Mouse (Mus musculus) embryonic facial prominence, embryonic 14.5 days (tissue): ENCODE data around the gene D10Wsu102e. TPM values are rescaled to one million over a fixed set of nuclear protein-coding genes. Genes with fewer than 3 reads are reported as not detected.

Experiments used
- ATAC-seq: fragments of 200-750 bp; cut with Nextera tagmentation; 2 replicates; pipeline ENCODE4 v1.8.0; 2017; ENCODE audit warnings: low read depth, moderate number of reproducible peaks, moderate TSS enrichment
- DNase-seq: peaks from one replicate; pipeline ENCODE4 v3.0.0-alpha.2; 2015; ENCODE audit warnings: low spot score
- H3K27ac ChIP-seq: fragments of 300-500 bp; sonication (generic); replicated peaks from 2 replicates; pipeline ENCODE4 v1.5.1; 2014; ENCODE audit warnings: low read depth, mild to moderate bottlenecking, low read length, moderate library complexity
- H3K27me3 ChIP-seq: fragments of 300-500 bp; sonication (generic); replicated peaks from 2 replicates; pipeline ENCODE4 v1.6.1; 2014; ENCODE audit warnings: low read length; ENCODE audit not compliant: control insufficient read depth, insufficient read depth
- H3K36me3 ChIP-seq: fragments of 300-500 bp; sonication (generic); 2 replicates; pipeline ENCODE4 v1.6.1; 2014; ENCODE audit warnings: low read length, mixed read lengths; ENCODE audit not compliant: control insufficient read depth, insufficient read depth
- H3K4me1 ChIP-seq: fragments of 300-500 bp; sonication (generic); 2 replicates; pipeline ENCODE4 v1.6.1; 2014; ENCODE audit warnings: antibody characterized with exemption, low read length; ENCODE audit not compliant: control insufficient read depth, insufficient read depth
- H3K4me2 ChIP-seq: fragments of 300-500 bp; sonication (generic); 2 replicates; pipeline ENCODE4 v1.6.1; 2014; ENCODE audit warnings: low read depth, mild to moderate bottlenecking, low read length, moderate library complexity, mixed read lengths
- H3K4me3 ChIP-seq: fragments of 300-500 bp; sonication (generic); 2 replicates; pipeline ENCODE4 v1.5.1; 2014; ENCODE audit warnings: low read depth, mild to moderate bottlenecking, low read length
- H3K9ac ChIP-seq: fragments of 300-500 bp; sonication (generic); 2 replicates; pipeline ENCODE4 v1.6.1; 2014; ENCODE audit warnings: low read depth, mild to moderate bottlenecking, low read length, moderate library complexity, mixed read lengths
- H3K9me3 ChIP-seq: fragments of 300-500 bp; sonication (generic); 2 replicates; pipeline ENCODE4 v1.6.1; 2016; ENCODE audit warnings: low read length; ENCODE audit not compliant: control insufficient read depth
- WGBS: fragments of 180-500 bp; shearing (Covaris S2); extraction: QIAGEN DNeasy Blood & Tissue Kit; methylation state at CpG from one replicate; pipeline ENCODE4 v1.1.7; 2014; 5-methylcytosine and 5-hydroxymethylcytosine counted together
- polyA plus RNA-seq: library from polyadenylated mRNA; unstranded; fragments of >200 nt; fragmentation: Nextera tagmentation; extraction: Ambion mirVana; gene quantifications from 2 replicates; pipeline ENCODE4 v1.2.1, GENCODE M21; 2014

D10Wsu102e gene
- polyA plus RNA-seq, 1 experiment from 2014 or later, result 0.60 TPM

DNA sequence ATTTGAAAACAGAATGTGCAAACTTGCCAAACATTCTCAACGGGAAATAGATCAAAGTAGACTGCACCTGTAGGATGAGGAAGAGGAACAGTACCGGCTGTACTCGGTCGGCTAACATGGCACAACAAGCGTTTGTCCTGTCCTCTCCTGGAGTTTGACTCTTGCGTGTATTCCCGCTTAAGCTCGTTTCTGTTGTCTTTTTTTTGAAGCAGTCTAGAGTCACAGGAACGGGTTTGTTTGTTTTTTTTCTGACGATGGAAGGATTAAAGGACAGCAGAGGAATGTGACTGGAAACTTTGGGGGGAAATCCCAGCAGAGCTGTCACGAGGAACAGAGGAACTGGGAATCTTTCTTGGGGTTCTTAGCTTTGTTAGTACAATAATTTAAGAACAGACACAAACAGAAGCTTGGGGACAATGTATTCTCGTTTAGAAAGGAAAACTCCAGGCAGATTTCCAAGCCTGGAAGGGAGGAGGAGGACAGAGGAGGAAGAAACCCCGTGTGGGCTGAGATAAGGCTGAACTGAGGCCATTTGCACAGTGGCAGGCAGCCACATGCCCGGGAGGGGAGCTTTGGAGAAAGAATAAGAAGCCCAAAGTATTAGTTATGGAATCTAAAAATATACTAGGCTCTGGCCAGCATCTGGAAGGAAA, 6.2 kb upstream of the D10Wsu102e start:
- DNase-seq, result peak; percentile 64
- no peaks in the 10 kb centered on the region; the same call in 1 of the 2 replicates for H3K27me3 ChIP-seq
- 37% methylated on average over 14 of the region's 14 CpGs for WGBS
- H3K27ac ChIP-seq, result no peak overlapping the region
- H3K4me3 ChIP-seq, result no peak overlapping the region
- no peak overlapping the region for H3K9ac ChIP-seq
- H3K4me1 ChIP-seq, result no peaks in the 10 kb centered on the region
- no peaks in the 10 kb centered on the region for H3K9me3 ChIP-seq
- no peaks in the 10 kb centered on the region for H3K36me3 ChIP-seq
- ATAC-seq, result 0 out of 2 replicates have a peak, but pooled peaks have one; percentile 62
- H3K4me2 ChIP-seq, result peak overlapping the region; percentile 23; the same call in 1 of the 2 replicates

DNA sequence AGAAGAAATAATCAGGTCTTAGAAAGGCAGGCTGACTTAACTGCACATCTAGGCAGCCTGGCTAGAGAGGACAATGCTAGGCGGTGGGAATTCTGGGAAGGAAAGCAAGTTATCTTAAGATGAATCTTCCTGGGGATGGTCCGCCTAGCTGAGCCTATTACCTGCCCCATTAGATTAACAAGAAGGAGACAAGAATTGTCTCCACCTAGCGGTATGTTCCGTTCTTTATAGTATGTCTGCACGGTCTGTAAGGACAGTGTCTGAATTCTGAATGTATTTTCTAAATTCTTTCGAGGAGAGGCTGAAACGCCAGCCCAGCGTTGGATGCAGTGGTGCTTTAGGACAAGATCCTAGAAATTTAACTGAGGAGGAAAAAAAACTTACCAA, 5.7 kb upstream of the D10Wsu102e start:
- Histone ChIP-seq H3K27ac (no peak overlapping the region), H3K9me3 (no peaks in the 10 kb centered on the region), H3K4me2 (0 out of 2 replicates have a peak overlapping the region, but pooled peaks have one; percentile 23), H3K4me3 (no peak overlapping the region), H3K27me3 (no peaks in the 10 kb centered on the region), H3K9ac (no peak overlapping the region), H3K4me1 (no peaks in the 10 kb centered on the region; the same call in 1 of the 2 replicates), H3K36me3 (no peaks in the 10 kb centered on the region)
- 57% methylated on average over 8 of the region's 8 CpGs for WGBS
- ATAC-seq (peak; percentile 23; the same call in 1 of the 2 replicates), DNase-seq (peak; percentile 71)

DNA sequence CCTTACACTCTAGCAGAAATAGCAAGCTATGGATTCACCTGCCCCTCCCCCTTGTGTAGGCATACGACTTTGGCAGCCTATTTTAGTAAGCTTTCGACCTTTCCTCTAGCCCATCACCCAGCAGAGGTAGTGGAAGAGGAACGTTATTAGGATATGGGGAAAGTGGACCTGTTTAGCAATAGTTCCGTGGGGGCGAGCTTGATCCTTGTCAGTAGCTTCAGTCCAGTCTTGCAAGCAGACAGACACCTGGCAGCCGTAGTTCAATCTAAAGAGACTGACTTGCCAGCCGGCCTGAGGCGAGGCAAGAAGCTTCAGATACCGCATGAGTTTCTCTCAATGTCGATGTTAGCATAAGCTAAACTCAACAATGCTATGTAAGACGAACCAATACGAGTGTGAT, 3.6 kb upstream of the D10Wsu102e start:
- WGBS, result 74% methylated on average over 12 of the region's 12 CpGs
- no peak overlapping the region for H3K4me2 ChIP-seq
- ATAC-seq, result no peak

GRCm38 (mm10) chr10:83359451-83359850, 570 bp upstream of the D10Wsu102e start:
- ATAC-seq (no peak), DNase-seq (no peak)
- Histone ChIP-seq H3K27ac (0 out of 2 replicates have a peak overlapping the region, but pooled peaks have one; percentile 46), H3K27me3 (no peaks in the 10 kb centered on the region), H3K9ac (peak overlapping the region; percentile 26; the same call in 1 of the 2 replicates), H3K4me3 (peak overlapping the region; percentile 88), H3K4me2 (peak overlapping the region; percentile 73), H3K36me3 (peaks cover 18% of the 10 kb centered on the region; the same call in 1 of the 2 replicates), H3K9me3 (no peaks in the 10 kb centered on the region), H3K4me1 (peaks cover 11% of the 10 kb centered on the region)
- 86% methylated on average over 4 of the region's 4 CpGs for WGBS

More for the DNA sequence above, 3.6 kb upstream of the D10Wsu102e start:
- Histone ChIP-seq H3K4me1 (peaks cover 6% of the 10 kb centered on the region), H3K4me3 (no peak overlapping the region), H3K9ac (no peak overlapping the region), H3K27ac (no peak overlapping the region), H3K36me3 (no peaks in the 10 kb centered on the region), H3K9me3 (no peaks in the 10 kb centered on the region), H3K27me3 (no peaks in the 10 kb centered on the region)
- no peak for DNase-seq

- Histone ChIP-seq H3K4me1 (peaks cover 11% of the 10 kb centered on the region), H3K4me3 (peak overlapping the region; percentile 88), H3K9me3 (no peaks in the 10 kb centered on the region), H3K9ac (peak overlapping the region; percentile 85), H3K4me2 (peak overlapping the region; percentile 73), H3K36me3 (peaks cover 27% of the 10 kb centered on the region), H3K27me3 (no peaks in the 10 kb centered on the region), H3K27ac (peak overlapping the region; percentile 80)
- ATAC-seq (peak; percentile 75), DNase-seq (no peak)
- whole genome bisulfite sequencing, result under 1% methylated on average over 35 of the region's 40 CpGs
Measured at GRCm38 (mm10) chr10:83360356-83360755, 335 bp downstream of the D10Wsu102e start.

DNA sequence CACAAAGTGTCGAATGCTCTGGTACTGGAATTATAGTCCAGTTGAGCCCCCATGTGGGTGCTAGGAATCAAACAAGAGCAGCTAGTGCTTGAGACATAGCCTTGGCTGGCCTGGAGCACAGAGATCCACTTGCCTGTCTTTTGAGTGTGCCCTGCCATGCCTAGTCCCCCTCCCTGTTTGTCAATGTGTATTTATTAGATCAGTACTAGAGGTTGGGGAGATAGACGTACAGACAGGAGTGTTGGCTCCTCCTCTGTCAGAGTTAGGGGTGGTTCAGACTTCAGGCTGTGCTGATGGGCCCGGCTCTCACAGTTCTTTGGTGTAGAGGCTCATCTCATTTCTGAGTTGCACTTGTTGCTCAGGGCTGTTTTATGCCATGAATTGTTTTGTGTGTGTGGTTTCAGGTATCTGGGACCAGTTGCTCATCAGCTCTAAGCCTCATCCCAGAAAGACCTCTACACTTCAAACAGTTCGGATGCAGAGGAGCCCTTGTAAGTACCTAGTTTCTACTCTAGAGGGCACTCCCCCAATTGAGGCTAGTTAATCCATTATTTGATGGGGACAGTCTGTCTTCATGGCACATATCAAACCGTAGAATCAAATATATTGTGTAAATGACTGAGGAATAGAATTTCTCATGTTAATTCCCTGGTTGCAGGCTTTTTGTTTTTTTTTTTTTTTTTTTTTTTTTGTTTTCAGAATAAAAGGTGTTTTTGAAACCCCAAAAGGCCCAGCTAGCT, 1.8 kb downstream of the D10Wsu102e start:
- H3K4me2 ChIP-seq, result peak overlapping the region; percentile 73
- no peak overlapping the region; the same call in 1 of the 2 replicates for H3K9ac ChIP-seq
- H3K27ac ChIP-seq, result no peak overlapping the region
- ATAC-seq, result no peak
- 42% methylated on average over 5 of the region's 5 CpGs for WGBS
- H3K27me3 ChIP-seq, result no peaks in the 10 kb centered on the region
- no peaks in the 10 kb centered on the region for H3K9me3 ChIP-seq
- DNase-seq, result peak; percentile 56
- H3K4me1 ChIP-seq, result peaks cover 11% of the 10 kb centered on the region
- peaks cover 41% of the 10 kb centered on the region for H3K36me3 ChIP-seq
- peak overlapping the region; percentile 88; the same call in 1 of the 2 replicates for H3K4me3 ChIP-seq

DNA sequence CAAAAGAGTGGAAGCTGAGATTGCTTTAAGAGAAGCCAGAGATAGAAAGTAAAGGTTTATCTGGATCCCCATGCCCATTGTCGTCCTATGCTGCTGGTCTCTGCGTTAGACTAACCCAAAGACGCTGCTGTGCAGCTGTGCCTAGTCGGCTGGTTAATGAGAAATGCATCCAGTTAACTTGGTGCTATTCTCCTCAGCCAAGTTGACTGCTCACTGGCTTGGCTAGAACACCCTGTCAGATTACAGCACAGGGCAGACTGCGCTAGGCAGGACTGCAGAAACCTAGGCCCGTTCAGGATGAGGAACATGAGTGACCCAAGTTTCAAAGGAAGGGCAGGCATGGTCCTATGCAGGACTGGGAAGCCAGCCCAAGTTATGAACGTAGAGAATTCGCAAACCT, 3.4 kb downstream of the D10Wsu102e start:
- WGBS, result 91% methylated on average over 8 of the region's 8 CpGs
- Histone ChIP-seq H3K36me3 (peaks cover 55% of the 10 kb centered on the region), H3K9me3 (no peaks in the 10 kb centered on the region), H3K4me3 (no peak overlapping the region), H3K27me3 (no peaks in the 10 kb centered on the region), H3K4me1 (peaks cover 11% of the 10 kb centered on the region), H3K9ac (no peak overlapping the region), H3K4me2 (no peak overlapping the region), H3K27ac (no peak overlapping the region)
- ATAC-seq, result no peak
- no peak for DNase-seq

DNA sequence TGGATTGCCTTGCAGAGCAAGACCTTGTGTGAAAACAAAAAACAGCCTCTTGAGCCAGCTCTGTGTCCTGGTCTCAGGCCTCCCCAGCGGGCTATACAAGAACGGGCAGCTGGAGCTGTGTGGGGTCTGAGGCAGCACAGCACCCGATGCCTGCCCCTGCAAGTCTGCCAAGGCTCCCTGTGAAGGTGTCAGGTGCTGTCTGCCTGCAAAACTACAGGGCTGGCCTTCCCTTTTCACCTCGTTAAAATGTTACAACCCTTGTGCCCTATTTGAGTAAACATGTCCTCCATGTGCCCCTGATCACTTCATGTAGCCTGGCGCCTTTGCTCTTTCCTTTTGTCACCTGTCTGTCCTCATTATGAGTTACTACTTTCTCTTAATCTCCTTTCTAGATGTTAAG, 8.9 kb downstream of the D10Wsu102e start:
- Histone ChIP-seq H3K4me2 (no peak overlapping the region), H3K36me3 (peaks cover 81% of the 10 kb centered on the region), H3K4me1 (no peaks in the 10 kb centered on the region), H3K27ac (no peak overlapping the region), H3K27me3 (no peaks in the 10 kb centered on the region), H3K4me3 (no peak overlapping the region), H3K9me3 (no peaks in the 10 kb centered on the region), H3K9ac (no peak overlapping the region)
- ATAC-seq, result no peak
- 81% methylated on average over 5 of the region's 5 CpGs for WGBS
- DNase-seq, result no peak
